Mouse (Mus musculus) frontal cortex, postnatal 10 days (tissue): Measurements from ENCODE around the gene Muc5ac.
"Not testable (repeated sequence)": the region's sequence is repeated elsewhere in the genome, so short reads cannot be mapped to it uniquely, and the experiment has no call there.

Source experiments
- DNase-seq, 2 experiments: peaks; one replicate each; pipeline ENCODE4 v3.0.0; 2022; ENCODE audit warnings: low spot score in 2 of 2, mixed read lengths in 1 of 2

Muc5ac gene

DNA sequence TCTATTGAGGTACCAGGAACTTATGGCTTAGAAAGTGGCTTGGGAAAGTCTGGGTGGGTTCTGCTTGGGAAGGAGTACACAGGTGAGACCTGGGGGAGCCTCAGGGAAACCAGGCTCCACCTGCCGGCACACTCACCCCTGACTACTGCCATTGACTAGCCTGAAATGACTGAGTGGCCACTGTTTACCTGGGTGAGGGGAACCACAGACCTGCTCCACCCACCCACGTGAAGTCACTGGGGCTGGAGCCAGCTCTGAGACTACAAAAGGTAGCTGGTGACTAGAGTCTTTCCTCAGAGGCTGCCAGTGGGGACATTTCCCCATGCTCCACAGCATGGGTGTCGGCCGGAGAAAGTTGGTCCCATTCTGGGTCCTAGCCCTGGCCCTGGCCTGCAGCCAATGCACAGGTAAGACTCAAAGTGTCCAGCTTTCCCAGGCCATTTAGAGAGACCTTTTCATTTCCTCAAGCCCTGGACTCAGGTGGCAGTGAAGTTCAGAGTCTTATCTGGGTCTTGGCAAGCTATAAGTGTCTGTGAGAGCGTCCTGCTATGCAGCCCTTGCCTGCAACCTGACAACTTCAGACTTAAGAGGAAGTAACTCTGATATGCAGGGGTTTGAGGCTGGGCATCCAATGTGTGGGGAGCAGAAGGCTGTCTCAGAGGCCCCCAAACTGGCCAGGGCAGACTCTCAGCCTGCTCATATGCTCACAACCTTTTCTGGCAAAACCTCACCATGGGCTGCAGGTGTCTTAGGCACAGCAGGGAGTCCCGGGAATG is at the start of gene Muc5ac:
Muc5ac (plus strand) TSS at position 296 of the 776 bp plus-strand sequence.
- no peak for DNase-seq

GRCm38 (mm10) chr7:141747451-141748100 is 41.2 kb upstream of the Muc5ac start:
- no peak for DNase-seq

GRCm38 (mm10) chr7:141752513-141752912 is 36.3 kb upstream of the Muc5ac start:
- DNase-seq: no peak

DNA sequence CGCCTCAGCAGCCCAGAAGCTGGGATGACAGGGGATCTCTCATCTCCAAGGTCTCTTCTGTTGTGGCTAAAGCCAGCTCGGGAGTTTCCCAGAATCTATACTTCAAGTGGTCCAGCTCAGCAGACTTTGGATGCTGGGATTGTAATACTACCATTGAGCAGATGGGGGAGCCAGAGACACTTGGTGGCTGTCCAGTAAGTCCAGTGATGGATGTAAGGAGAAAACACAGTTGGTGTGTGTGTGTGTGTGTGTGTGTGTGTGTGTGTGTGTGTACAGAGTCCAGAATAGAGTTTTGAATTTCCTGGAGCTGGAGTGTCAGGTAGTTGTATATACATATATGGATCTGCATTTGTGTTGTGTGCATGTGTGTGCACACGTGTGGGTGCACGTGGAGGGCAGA is 32.9 kb upstream of the Muc5ac start:
- DNase-seq: peak; percentile 61 to 65

- DNase-seq: no peak
Measured at GRCm38 (mm10) chr7:141758291-141758690, 30.5 kb upstream of the Muc5ac start.

DNA sequence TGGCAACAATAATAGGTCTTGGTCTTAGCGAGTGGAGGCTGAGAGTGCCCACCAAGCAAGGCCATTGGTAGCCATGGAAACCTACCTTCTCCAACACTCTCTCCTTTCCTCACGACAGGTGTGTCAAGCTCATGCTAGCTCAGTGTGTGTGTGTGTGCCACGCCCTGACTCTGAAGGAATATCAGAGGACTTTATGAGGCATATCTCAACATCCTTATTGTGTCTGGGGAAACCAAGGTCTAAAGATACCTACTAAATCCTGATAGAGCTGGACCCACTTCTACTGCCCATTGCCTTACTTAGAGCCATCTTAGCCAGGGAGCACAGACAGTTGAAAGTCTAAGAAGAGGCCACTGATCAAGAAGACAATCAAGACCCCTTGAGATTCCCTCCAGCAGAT is 18.3 kb upstream of the Muc5ac start:
- DNase-seq: no peak

DNA sequence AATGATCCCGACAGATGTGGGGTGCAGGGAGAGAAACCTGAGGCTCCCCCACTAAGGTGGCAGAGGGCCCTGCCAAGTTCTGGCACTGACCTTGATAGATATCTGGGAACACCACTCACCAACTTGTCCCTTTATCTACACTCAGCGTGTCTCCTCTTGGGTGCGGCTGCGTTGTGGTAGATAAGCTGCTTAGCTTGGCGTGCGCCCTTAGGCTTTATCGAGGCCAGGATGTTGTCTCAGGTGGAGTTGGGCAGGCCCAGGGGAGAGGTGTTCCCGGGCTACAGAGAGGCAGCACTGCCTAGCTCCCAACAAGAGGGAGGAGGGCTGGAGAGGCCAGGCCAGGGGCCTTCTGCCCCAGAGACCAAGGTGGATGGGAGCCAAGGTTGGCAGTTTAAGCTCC is 17.8 kb upstream of the Muc5ac start:
- DNase-seq: no peak

- no peak for DNase-seq
Measured at GRCm38 (mm10) chr7:141772058-141772557, 16.7 kb upstream of the Muc5ac start.

DNA sequence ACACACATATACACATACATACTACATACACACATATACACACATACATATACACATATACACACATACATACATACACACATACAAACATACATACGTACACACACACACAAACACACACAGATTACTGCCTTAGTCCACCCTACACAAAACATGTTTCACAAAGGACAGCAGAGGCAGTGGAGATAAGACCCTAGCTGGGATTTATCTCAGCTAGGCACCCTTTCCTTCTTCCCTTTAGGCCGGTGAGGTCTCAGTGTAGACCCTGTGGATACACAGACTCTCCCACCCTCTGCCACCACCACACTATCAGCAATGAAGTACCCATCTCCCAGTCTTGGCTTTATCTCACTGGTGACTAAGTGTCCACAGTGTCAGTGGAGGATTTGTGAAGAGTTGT is 13.9 kb upstream of the Muc5ac start:
- no peak for DNase-seq

GRCm38 (mm10) chr7:141776199-141776598 is 12.6 kb upstream of the Muc5ac start:
- DNase-seq: no peak

DNA sequence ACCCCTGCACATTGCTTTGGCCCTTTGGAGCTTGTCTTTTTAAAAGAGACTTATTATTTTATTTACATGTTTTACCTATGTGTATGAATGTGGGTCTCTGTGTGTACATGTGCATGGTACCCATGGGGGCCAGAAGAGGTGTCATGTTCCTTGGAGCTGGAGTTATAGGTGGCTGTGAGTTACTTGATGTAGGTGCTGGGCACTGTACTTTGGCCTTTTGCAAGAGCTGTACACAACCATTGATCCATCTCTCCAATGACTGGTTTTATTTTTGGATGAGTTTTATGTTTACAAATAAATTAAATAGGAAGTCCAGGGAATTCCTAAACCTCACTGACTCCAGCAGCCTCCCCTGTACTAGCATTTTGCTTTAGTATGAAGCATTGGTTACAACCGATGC is 5.5 kb downstream of the Muc5ac start:
- DNase-seq: no peak

GRCm38 (mm10) chr7:141803206-141803605 is 14.4 kb downstream of the Muc5ac start:
- DNase-seq: no peak

DNA sequence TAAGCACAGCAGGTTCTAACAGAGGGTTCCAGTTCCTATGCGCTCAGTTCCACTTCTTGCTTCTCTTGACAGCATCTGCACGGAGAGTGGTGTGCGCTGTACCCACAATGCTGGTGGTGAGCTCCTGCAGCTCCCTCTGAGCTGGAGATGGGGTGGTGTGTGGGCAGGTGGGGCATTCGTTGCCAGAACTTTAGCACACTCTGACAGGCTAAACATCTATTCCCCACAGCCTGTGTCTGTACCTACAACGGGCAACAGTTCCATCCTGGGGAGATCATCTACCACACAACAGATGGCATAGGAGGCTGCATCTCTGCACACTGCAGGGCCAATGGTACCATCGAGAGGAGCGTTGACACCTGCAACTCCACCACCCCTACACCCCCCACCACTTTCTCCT is 16.6 kb downstream of the Muc5ac start:
- peak in 1 of 2 experiments; percentile 27 for DNase-seq

GRCm38 (mm10) chr7:141807823-141808222 is 19.1 kb downstream of the Muc5ac start:
- DNase-seq: not testable (repeated sequence)

GRCm38 (mm10) chr7:141809933-141810332 is 21.2 kb downstream of the Muc5ac start:
- not testable (repeated sequence) for DNase-seq

GRCm38 (mm10) chr7:141813321-141813720 is 24.5 kb downstream of the Muc5ac start:
- no peak for DNase-seq

DNA sequence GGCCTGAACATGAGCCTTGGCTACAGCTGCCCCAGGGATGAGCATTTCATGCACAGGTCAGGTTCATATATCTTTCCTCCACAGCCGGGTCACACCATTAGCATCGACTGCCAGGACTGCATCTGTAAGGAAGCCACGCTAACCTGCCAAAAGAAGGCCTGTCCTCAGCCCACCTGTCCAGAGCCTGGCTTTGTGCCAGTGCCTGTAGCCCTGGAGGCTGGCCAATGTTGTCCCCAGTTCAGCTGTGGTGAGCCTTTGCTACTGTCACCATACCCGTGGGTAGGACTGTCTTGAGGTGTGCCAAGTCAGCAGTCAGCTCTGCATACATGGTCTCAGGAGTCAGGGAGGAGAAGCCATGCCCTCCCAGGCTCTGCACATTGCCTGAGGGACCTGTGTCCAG is 26.6 kb downstream of the Muc5ac start:
- no peak for DNase-seq

DNA sequence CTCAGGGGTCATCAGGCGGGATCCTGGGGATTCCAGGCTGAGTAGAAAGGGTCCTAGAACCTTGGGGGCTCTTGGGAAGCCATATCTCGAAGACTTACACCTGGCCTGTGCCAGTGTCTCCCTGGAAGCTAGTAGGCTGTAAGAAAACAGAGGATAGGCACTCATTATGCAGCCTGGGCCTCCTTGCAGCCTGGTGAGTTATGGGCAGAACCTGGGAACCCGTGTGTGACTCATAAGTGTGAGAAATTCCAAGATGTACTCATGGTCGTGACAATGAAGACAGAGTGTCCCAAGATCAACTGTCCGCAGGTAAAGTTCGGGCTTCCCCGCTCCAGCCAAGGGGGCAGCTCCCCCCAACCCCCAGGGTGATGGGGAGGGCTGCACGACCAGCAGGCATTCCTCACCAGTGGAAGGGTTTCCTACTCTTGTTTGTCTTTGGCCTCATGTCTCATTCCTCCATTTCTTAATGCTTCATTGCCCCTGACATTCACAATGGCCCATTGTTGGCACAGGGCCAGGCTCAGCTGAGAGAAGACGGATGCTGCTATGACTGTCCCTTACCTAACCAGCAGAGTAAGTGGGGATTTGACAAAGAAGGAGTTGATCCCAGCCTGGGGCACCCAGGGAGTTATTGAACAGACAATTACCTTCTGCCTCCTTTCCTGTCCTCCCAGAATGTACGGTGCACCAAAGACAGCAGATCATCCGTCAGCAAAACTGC is 28.7 kb downstream of the Muc5ac start:
- DNase-seq: no peak

DNA sequence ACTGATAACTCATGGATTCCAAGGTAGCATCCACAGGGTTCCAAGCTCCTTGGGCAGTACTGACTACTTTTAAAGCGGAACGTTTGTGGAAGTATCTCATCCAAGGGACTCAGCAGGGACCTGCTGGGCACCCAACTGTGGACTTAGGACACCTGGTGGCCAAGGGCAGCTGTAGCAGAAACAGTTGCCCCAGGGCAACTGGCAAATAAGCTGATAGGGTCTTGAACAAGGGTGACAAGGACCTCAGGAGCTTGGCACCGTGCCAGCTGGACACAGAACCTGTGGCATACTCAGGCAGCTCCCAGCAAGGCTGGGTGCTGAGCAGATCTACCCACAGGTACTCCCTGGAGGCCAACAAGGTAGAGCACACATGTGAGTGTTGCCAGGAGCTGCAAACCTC is 29.5 kb downstream of the Muc5ac start:
- no peak for DNase-seq

GRCm38 (mm10) chr7:141822582-141823261 is 34.0 kb downstream of the Muc5ac start:
- DNase-seq: no peak

DNA sequence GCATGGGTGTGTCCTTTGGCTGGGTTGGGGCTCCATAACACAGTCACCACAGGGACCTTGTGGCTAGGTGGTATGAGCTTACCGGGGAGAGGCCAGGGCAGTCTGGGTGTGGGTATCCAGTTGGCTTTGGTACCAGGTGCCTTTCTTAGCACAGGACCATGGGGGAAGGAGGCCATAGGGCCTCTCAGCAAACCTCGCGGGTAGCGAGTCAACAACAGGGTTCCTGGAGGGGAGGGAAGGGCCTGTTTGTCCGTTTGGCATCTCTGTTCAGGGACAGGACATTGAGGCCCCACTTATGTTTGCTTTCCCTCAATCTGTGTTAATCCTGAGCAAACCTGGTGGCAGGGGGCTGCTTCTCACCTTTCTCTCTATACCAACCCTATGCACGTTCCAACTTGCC is 34.9 kb downstream of the Muc5ac start:
- no peak for DNase-seq

GRCm38 (mm10) chr7:141824398-141824797 is 35.6 kb downstream of the Muc5ac start:
- DNase-seq: no peak
